Mouse (Mus musculus): ENCODE measurements around the gene Apoc1. TPM values are rescaled to one million over a fixed set of nuclear protein-coding genes. Genes with fewer than 3 reads are reported as not detected.

The Apoc1 gene
- polyA plus RNA-seq, 1 experiment from 2014 or later = 28.4 TPM

- ATAC-seq (ENCODE audit: low read depth) = no peak
- 81% methylated on average over 2 of the region's 2 CpGs for WGBS
- H3K27me3 ChIP-seq (ENCODE audit: control insufficient read depth, insufficient read depth, low read depth, low read length) = no peaks in the 10 kb centered on the region
- no peak overlapping the region for H3K4me2 ChIP-seq (ENCODE audit: low read depth, low read length)
- H3K4me3 ChIP-seq (ENCODE audit: low read length) = no peak overlapping the region
- H3K9ac ChIP-seq (ENCODE audit: low read length) = no peak overlapping the region
- H3K4me1 ChIP-seq (replicated peaks; ENCODE audit: control insufficient read depth, insufficient read depth, low read length) = peaks cover 4% of the 10 kb centered on the region
- no peaks in the 10 kb centered on the region for H3K9me3 ChIP-seq (ENCODE audit: control insufficient read depth, low read length)
- H3K36me3 ChIP-seq (ENCODE audit: control insufficient read depth, insufficient read depth, low read length) = no peaks in the 10 kb centered on the region
- H3K27ac ChIP-seq (ENCODE audit: low read length) = no peak overlapping the region
Observed at GRCm38 (mm10) chr7:19680702-19681101, 11.8 kb downstream of the Apoc1 start.

GRCm38 (mm10) chr7:19678901-19679300, 13.6 kb downstream of the Apoc1 start:
- Histone ChIP-seq H3K9me3 (ENCODE audit: control insufficient read depth, low read length) (no peaks in the 10 kb centered on the region), H3K4me1 (replicated peaks; ENCODE audit: control insufficient read depth, insufficient read depth, low read length) (peaks cover 4% of the 10 kb centered on the region), H3K27me3 (ENCODE audit: control insufficient read depth, insufficient read depth, low read depth, low read length) (no peaks in the 10 kb centered on the region), H3K27ac (ENCODE audit: low read length) (no peak overlapping the region), H3K36me3 (ENCODE audit: control insufficient read depth, insufficient read depth, low read length) (no peaks in the 10 kb centered on the region), H3K4me3 (ENCODE audit: low read length) (no peak overlapping the region), H3K4me2 (ENCODE audit: low read depth, low read length) (no peak overlapping the region), H3K9ac (ENCODE audit: low read length) (no peak overlapping the region)
- 81% methylated on average over 3 of the region's 3 CpGs for WGBS
- no peak for ATAC-seq (ENCODE audit: low read depth)

DNA sequence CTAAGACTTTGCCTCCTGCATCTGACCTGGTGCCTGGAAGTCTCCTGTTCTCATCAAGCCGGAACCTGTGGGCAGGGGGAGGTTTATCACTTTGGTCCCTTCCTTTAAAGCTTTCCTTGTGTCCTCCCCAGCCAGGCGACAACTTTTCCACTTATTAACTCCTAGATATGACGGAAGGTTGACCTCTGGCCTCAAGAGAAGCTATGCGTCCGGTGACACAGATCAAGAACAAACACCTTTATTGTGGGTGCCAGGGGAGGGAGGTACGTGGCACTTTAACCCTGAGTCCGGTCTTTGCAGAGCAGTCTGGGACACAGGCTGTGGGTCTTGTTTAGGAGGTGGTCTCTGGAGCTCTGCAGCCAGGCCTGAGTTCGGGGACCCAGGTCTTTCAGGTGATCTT, 14.6 kb downstream of the Apoc1 start, which contains the start of gene Apoc2:
Apoc2 (minus strand) TSS at position 70 of the 400 bp plus-strand sequence.
- 50% methylated on average over 8 of the region's 8 CpGs for WGBS
- ATAC-seq (ENCODE audit: low read depth) = no peak
- Histone ChIP-seq H3K4me3 (ENCODE audit: low read length) (no peak within 1 kb of the TSS), H3K27me3 (ENCODE audit: control insufficient read depth, insufficient read depth, low read depth, low read length) (no peaks in the 10 kb centered on the region), H3K36me3 (ENCODE audit: control insufficient read depth, insufficient read depth, low read length) (no peaks in the 10 kb centered on the region), H3K4me1 (replicated peaks; ENCODE audit: control insufficient read depth, insufficient read depth, low read length) (no peaks in the 10 kb centered on the region), H3K27ac (ENCODE audit: low read length) (no peak within 1 kb of the TSS), H3K9me3 (ENCODE audit: control insufficient read depth, low read length) (no peaks in the 10 kb centered on the region), H3K9ac (ENCODE audit: low read length) (no peak within 1 kb of the TSS), H3K4me2 (ENCODE audit: low read depth, low read length) (no peak within 1 kb of the TSS)

DNA sequence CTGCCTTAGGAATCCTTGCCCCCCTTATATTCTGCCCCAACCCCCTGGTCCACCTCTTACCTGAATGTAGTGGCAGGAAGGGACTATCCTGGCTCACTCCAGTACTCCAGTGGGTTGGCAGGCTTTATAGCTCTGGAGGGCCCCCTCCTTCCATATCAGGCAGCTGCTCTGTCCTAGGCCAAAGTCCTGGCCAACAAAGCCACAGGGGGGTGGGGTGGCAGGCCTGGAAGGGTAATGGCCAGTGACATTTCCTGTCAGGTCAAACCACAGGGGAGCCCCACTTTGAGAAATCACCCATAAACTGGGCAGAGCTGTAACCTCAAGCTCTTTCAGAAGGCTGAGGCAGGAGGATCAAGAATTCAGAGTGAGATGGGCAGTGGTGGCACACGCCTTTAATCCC, 15.8 kb downstream of the Apoc1 start:
- WGBS = 71% methylated on average over 1 of the region's 1 CpGs
- ATAC-seq (ENCODE audit: low read depth) = no peak
- H3K9me3 ChIP-seq (ENCODE audit: control insufficient read depth, low read length) = no peaks in the 10 kb centered on the region
- H3K27me3 ChIP-seq (ENCODE audit: control insufficient read depth, insufficient read depth, low read depth, low read length) = no peaks in the 10 kb centered on the region
- no peak overlapping the region for H3K4me3 ChIP-seq (ENCODE audit: low read length)
- H3K36me3 ChIP-seq (ENCODE audit: control insufficient read depth, insufficient read depth, low read length) = no peaks in the 10 kb centered on the region
- H3K4me2 ChIP-seq (ENCODE audit: low read depth, low read length) = no peak overlapping the region
- H3K4me1 ChIP-seq (replicated peaks; ENCODE audit: control insufficient read depth, insufficient read depth, low read length) = no peaks in the 10 kb centered on the region
- H3K27ac ChIP-seq (ENCODE audit: low read length) = no peak overlapping the region
- H3K9ac ChIP-seq (ENCODE audit: low read length) = no peak overlapping the region

DNA sequence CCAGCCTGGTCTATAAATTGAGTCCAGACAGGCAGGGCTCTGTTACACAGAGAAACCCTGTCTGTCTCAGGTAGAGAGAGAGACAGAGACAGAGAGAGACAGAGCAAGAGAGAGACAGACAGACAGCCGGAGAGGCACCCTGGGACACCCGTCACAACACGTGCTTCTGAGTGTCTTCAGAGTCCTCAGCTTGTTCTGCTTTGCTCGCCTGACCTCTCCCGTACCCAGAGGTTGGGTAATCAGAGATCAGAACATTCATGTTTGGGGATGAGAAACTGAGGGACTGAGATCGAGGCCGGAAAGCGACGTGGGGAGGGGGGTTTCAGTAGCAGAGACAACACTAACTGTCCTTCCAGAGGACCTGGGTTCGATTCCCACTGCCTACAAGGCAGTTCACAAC, 16.6 kb downstream of the Apoc1 start:
- no peaks in the 10 kb centered on the region for H3K27me3 ChIP-seq (ENCODE audit: control insufficient read depth, insufficient read depth, low read depth, low read length)
- H3K4me2 ChIP-seq (ENCODE audit: low read depth, low read length) = no peak overlapping the region
- no peak for ATAC-seq (ENCODE audit: low read depth)
- H3K36me3 ChIP-seq (ENCODE audit: control insufficient read depth, insufficient read depth, low read length) = no peaks in the 10 kb centered on the region
- H3K27ac ChIP-seq (ENCODE audit: low read length) = no peak overlapping the region
- H3K9ac ChIP-seq (ENCODE audit: low read length) = no peak overlapping the region
- 71% methylated on average over 10 of the region's 10 CpGs for WGBS
- no peaks in the 10 kb centered on the region for H3K9me3 ChIP-seq (ENCODE audit: control insufficient read depth, low read length)
- no peaks in the 10 kb centered on the region for H3K4me1 ChIP-seq (replicated peaks; ENCODE audit: control insufficient read depth, insufficient read depth, low read length)
- H3K4me3 ChIP-seq (ENCODE audit: low read length) = no peak overlapping the region

DNA sequence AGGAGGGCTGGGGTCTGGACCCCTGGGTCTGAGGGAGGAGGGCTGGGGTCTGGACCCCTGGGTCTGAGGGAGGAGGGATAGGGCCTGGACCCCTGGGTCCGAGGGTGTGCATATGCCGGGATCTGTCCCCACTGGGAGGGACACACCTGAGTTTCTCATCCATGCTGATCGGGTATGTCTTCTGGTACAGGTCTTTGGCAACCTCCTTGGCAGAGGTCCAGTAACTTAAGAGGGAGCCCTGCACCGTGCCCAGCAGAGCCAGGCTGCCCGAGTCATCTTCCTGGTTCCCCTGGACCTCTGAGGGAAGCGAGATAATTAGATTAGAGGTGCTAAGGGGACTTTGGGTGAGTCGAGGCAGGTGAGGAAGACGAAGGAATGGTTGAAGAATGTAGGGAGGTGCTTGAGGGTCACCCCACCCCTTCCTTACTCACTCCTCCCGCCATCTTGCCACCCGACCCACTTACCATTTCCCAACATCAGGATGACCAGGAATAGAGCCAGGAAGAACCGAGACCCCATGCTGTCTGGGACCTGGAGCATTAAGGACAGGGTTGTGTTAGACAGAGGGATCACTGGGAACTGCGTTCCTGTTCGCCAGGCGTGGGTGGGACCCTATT, 19.3 kb downstream of the Apoc1 start:
- Histone ChIP-seq H3K9ac (ENCODE audit: low read length) (no peak overlapping the region), H3K4me2 (ENCODE audit: low read depth, low read length) (no peak overlapping the region), H3K27ac (ENCODE audit: low read length) (no peak overlapping the region), H3K9me3 (ENCODE audit: control insufficient read depth, low read length) (no peaks in the 10 kb centered on the region), H3K36me3 (ENCODE audit: control insufficient read depth, insufficient read depth, low read length) (no peaks in the 10 kb centered on the region), H3K4me1 (replicated peaks; ENCODE audit: control insufficient read depth, insufficient read depth, low read length) (peaks cover 5% of the 10 kb centered on the region), H3K4me3 (ENCODE audit: low read length) (no peak overlapping the region), H3K27me3 (ENCODE audit: control insufficient read depth, insufficient read depth, low read depth, low read length) (no peaks in the 10 kb centered on the region)
- ATAC-seq (ENCODE audit: low read depth) = no peak
- 47% methylated on average over 14 of the region's 14 CpGs for WGBS

- H3K36me3 ChIP-seq (ENCODE audit: control insufficient read depth, insufficient read depth, low read length) = no peaks in the 10 kb centered on the region
- H3K4me2 ChIP-seq (ENCODE audit: low read depth, low read length) = no peak overlapping the region
- H3K4me3 ChIP-seq (ENCODE audit: low read length) = no peak overlapping the region
- WGBS = 64% methylated on average over 10 of the region's 10 CpGs
- H3K9me3 ChIP-seq (ENCODE audit: control insufficient read depth, low read length) = no peaks in the 10 kb centered on the region
- no peaks in the 10 kb centered on the region for H3K27me3 ChIP-seq (ENCODE audit: control insufficient read depth, insufficient read depth, low read depth, low read length)
- H3K4me1 ChIP-seq (replicated peaks; ENCODE audit: control insufficient read depth, insufficient read depth, low read length) = peaks cover 5% of the 10 kb centered on the region
- no peak overlapping the region for H3K27ac ChIP-seq (ENCODE audit: low read length)
- ATAC-seq (ENCODE audit: low read depth) = no peak
- no peak overlapping the region for H3K9ac ChIP-seq (ENCODE audit: low read length)
Observed at GRCm38 (mm10) chr7:19671511-19671910, 20.9 kb downstream of the Apoc1 start.

DNA sequence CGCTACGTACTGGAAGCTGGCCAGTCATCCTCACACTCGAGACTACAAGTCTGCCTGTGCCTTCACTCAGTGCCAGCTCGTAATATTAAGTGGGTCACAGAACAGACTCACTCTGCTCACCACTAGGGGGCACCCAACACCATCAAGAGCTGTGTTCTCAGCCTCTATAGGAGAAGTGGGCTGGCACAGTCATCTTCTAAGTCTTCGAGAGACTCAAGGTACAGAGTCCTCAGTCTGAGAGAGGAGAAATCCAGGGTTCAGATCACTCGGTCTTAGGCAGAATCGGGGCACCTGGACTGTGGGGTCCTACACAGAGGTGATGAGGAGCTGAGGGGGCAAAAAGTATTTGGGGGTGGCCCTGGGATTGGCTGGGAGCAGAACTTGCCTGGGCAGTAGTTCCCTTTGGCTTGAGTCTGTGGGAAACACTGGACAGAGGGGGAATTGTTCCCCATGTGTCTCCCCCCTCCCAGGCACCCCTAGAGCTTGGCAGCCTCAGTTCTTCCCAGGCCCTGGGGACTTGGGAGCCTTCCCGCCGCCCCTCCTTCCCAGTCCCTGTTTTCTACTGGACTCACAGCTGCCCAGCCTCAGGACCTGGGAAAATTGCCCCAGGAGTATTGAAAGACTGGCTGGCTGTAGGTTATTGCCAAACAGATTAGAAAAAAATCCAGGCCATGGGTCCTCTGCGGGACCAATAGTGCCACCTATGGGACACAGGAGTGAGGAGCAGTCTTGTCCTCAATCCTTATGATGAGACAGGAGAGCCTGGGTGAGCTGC, 23.3 kb downstream of the Apoc1 start:
- Histone ChIP-seq H3K4me1 (replicated peaks; ENCODE audit: control insufficient read depth, insufficient read depth, low read length) (peaks cover 11% of the 10 kb centered on the region), H3K4me3 (ENCODE audit: low read length) (peak overlapping the region; percentile 17; the same call in 1 of the 2 replicates), H3K9me3 (ENCODE audit: control insufficient read depth, low read length) (no peaks in the 10 kb centered on the region), H3K27ac (ENCODE audit: low read length) (peak overlapping the region; percentile 79), H3K4me2 (ENCODE audit: low read depth, low read length) (peak overlapping the region; percentile 46), H3K36me3 (ENCODE audit: control insufficient read depth, insufficient read depth, low read length) (no peaks in the 10 kb centered on the region), H3K27me3 (ENCODE audit: control insufficient read depth, insufficient read depth, low read depth, low read length) (no peaks in the 10 kb centered on the region), H3K9ac (ENCODE audit: low read length) (peak overlapping the region; percentile 61)
- ATAC-seq (ENCODE audit: low read depth) = peak; percentile 79
- 8% methylated on average over 10 of the region's 10 CpGs for WGBS

GRCm38 (mm10) chr7:19667434-19667833, 25.0 kb downstream of the Apoc1 start:
- H3K4me1 ChIP-seq (replicated peaks; ENCODE audit: control insufficient read depth, insufficient read depth, low read length) = peaks cover 20% of the 10 kb centered on the region
- WGBS = 64% methylated on average over 2 of the region's 2 CpGs

More at GRCm38 (mm10) chr7:19667434-19667833, 25.0 kb downstream of the Apoc1 start:
- Histone ChIP-seq H3K36me3 (ENCODE audit: control insufficient read depth, insufficient read depth, low read length) (no peaks in the 10 kb centered on the region), H3K4me3 (ENCODE audit: low read length) (no peak overlapping the region), H3K4me2 (ENCODE audit: low read depth, low read length) (no peak overlapping the region), H3K27ac (ENCODE audit: low read length) (no peak overlapping the region), H3K9me3 (ENCODE audit: control insufficient read depth, low read length) (no peaks in the 10 kb centered on the region), H3K9ac (ENCODE audit: low read length) (no peak overlapping the region), H3K27me3 (ENCODE audit: control insufficient read depth, insufficient read depth, low read depth, low read length) (no peaks in the 10 kb centered on the region)
- ATAC-seq (ENCODE audit: low read depth) = no peak
